Mouse (Mus musculus): ENCODE measurements around the gene Nags.

DNA sequence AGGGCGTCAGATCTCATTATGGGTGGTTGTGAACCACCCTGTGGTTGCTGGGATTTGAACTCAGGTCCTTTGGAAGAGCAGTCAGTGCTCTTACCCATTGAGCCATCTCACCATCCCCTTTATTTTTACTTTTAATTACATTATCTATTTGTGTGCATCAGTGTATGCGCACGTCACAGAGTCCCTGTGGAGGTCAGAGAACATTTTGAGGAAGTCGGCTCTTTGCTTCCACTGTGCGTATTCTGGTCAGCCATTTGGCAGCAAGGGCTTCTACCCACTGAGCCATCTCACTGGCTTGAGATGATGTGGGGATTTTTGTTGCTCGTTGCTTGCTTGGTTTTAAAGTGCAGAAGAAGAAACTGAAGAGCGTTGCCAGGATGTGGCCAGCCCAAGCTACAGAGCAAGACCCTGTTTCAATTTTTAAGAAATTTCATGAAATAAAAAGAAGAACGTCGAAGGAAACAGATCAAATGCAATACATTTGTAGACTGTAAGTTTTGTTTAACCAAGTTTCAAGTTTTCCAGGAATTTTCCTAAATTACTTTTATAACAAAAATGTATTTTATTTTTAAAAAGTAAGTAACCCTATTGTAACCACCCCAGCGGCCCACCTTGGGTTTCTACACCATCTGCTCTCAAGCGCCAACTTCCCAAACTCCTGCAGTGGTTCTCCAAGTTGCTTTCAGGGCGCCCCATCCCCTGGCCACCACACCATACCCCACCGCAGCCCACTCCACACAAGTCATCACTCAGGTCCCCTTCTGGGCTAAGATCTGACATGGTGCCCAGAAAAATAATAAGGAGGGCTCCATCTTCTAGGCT, 7.5 kb upstream of the Nags start:
- no peak for TF ChIP-seq CTCF (IDR thresholded peaks at IDR 0.05; ENCODE audit: insufficient read depth, low read length)
- no peak for TF ChIP-seq POLR2A (IDR thresholded peaks at IDR 0.05; ENCODE audit: borderline replicate concordance, extremely low read depth, low read depth, low read length)
